29 mouse cellular contexts compared by ENCODE assay signal in the genomic region with DNA sequence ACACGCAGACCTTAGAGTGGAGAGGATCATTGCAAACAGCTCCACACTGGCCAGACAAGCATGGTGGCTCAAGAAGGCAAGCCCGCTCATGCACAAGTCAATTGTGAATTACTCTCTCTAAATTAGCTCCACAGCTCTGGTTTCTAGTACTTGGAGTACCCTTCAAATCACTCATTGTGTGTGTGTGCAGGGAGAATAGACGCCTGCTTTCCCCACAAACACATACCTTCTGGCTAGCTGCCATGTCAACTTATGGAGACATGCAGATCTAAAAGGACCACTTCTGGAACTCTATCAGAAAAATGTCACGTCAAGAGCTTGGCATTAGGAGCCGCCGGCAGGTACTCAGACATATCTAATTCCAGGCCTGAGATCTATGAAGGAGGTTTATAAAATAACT. TPM values are rescaled to one million over a fixed set of nuclear protein-coding genes. Genes with fewer than 3 reads are reported as not detected.
DNase-seq lines count a peak whose midpoint lies in the region; ATAC-seq and TF ChIP-seq lines count a peak whose summit lies in the region.
"Had no signal": no experiment of that assay in that cellular context is flagged by ENCODE, and none has a peak within 500 bp of the region (broad histone marks: within the 10 kb centered on the region; RNA-seq: fewer than 3 reads in every experiment).

No protein-coding gene starts in this region.

- H3K4me3 ChIP-seq in lung, embryonic 14.5 days (ENCODE audit: low read depth, low read length): no peak overlapping the region
- no peak overlapping the region for H3K4me3 ChIP-seq in lung, adult 2 months (replicated peaks; ENCODE audit: extremely low read depth, low read depth, low read length)
- no peak overlapping the region for H3K4me3 ChIP-seq in lung, postnatal 0 days (ENCODE audit: low read depth, low read length)
- H3K4me3 ChIP-seq: embryonic facial prominence, embryonic 15.5 days; forebrain, embryonic 12.5 days; gastrocnemius, adult 2 months; heart, embryonic 12.5 days; heart, embryonic 15.5 days; hindbrain, embryonic 10.5 days; hindbrain, embryonic 13.5 days had no signal

- no peaks in the 10 kb centered on the region for H3K36me3 ChIP-seq in lung, embryonic 14.5 days (ENCODE audit: insufficient read depth)
- no peaks in the 10 kb centered on the region for H3K36me3 ChIP-seq in lung, postnatal 0 days (ENCODE audit: insufficient read depth, low read length)
- H3K36me3 ChIP-seq: embryonic facial prominence, embryonic 15.5 days; forebrain, embryonic 12.5 days; heart, embryonic 12.5 days; heart, embryonic 15.5 days; hindbrain, embryonic 10.5 days; hindbrain, embryonic 13.5 days had no signal

- H3K27me3 ChIP-seq in lung, embryonic 14.5 days (ENCODE audit: insufficient read depth, low read length): no peaks in the 10 kb centered on the region
- H3K27me3 ChIP-seq in lung, postnatal 0 days (replicated peaks; ENCODE audit: insufficient read depth, low read length): no peaks in the 10 kb centered on the region
- H3K27me3 ChIP-seq: embryonic facial prominence, embryonic 15.5 days; forebrain, embryonic 12.5 days; hindbrain, embryonic 13.5 days had no signal

- peak; percentile 70 for TF ChIP-seq EP300 in lung, postnatal 0 days (IDR thresholded peaks at IDR 0.05)

- peak; percentile 75; the same call in 1 of the 2 replicates for ATAC-seq in lung, embryonic 14.5 days (ENCODE audit: insufficient read depth)
- peak; percentile 93 for ATAC-seq in lung, postnatal 0 days
- ATAC-seq: CD4-positive, CD25-positive, alpha-beta regulatory T cell, adult 4 months; forebrain, embryonic 16.5 days; hindbrain, postnatal 0 days; inflammation-experienced regulatory T-cells, adult 6 months had no signal

- no peak for TF ChIP-seq CTCF in lung, embryonic 14.5 days (IDR thresholded peaks at IDR 0.05; ENCODE audit: low read depth)
- no peak for TF ChIP-seq CTCF in lung, adult 2 months (IDR thresholded peaks at IDR 0.05; ENCODE audit: insufficient read depth, low read length)
- TF ChIP-seq CTCF in brain, embryonic 14.5 days (IDR thresholded peaks at IDR 0.05; ENCODE audit: borderline replicate concordance, extremely low read depth, insufficient read depth, insufficient read length): no peak
- TF ChIP-seq CTCF in lung, postnatal 0 days (IDR thresholded peaks at IDR 0.05): no peak

- whole genome bisulfite sequencing in lung, embryonic 14.5 days: 61% methylated on average over 6 of the region's 6 CpGs
- 63% methylated on average over 6 of the region's 6 CpGs for WGBS in lung, adult 2 months
- 56% methylated on average over 6 of the region's 6 CpGs for WGBS in lung, postnatal 0 days

- H3K9me3 ChIP-seq in lung, embryonic 14.5 days (ENCODE audit: low read depth, low read length): no peaks in the 10 kb centered on the region
- no peaks in the 10 kb centered on the region for H3K9me3 ChIP-seq in lung, postnatal 0 days (ENCODE audit: low read length)
- H3K9me3 ChIP-seq: embryonic facial prominence, embryonic 15.5 days; forebrain, embryonic 12.5 days; heart, embryonic 12.5 days; heart, embryonic 15.5 days; hindbrain, embryonic 10.5 days; hindbrain, embryonic 13.5 days had no signal

- peak; percentile 67 for DNase-seq in lung, embryonic 14.5 days
- no peak for DNase-seq in lung, adult 2 months
- DNase-seq in brain, embryonic 14.5 days (ENCODE audit: low read depth): peak; percentile 45
- DNase-seq in lung, postnatal 0 days (ENCODE audit: low spot score): peak; percentile 70
- peak; percentile 8 for DNase-seq in lung, postnatal 36 days
- no peak for DNase-seq in kidney, adult 8-10 months
- no peak for DNase-seq in right cerebral cortex, postnatal 36 days (ENCODE audit: low spot score in 2 of 2)
- DNase-seq: adrenal gland, adult 2 months; adrenal gland, postnatal 14 days; cerebellum, adult 11-12 months; cerebellum, adult 8-10 months; cerebellum, postnatal 36 days; embryo, embryonic 11 days; gastrocnemius, adult 2 months; gastrocnemius, postnatal 25 days; heart, adult 18-20 months; heart, postnatal 10 days; heart, postnatal 36 days had no signal

- no peak overlapping the region for H3K4me2 ChIP-seq in lung, embryonic 14.5 days
- H3K4me2 ChIP-seq in lung, postnatal 0 days (replicated peaks; ENCODE audit: low read depth, low read length): no peak overlapping the region
- H3K4me2 ChIP-seq: embryonic facial prominence, embryonic 15.5 days; forebrain, embryonic 12.5 days; heart, embryonic 12.5 days; heart, embryonic 15.5 days; hindbrain, embryonic 13.5 days had no signal

- H3K27ac ChIP-seq in lung, embryonic 14.5 days (ENCODE audit: low read depth): no peak overlapping the region
- no peak overlapping the region for H3K27ac ChIP-seq in lung, postnatal 0 days (ENCODE audit: low read length)
- H3K27ac ChIP-seq: embryonic facial prominence, embryonic 15.5 days; forebrain, embryonic 12.5 days; gastrocnemius, adult 2 months; heart, embryonic 15.5 days; hindbrain, embryonic 10.5 days; hindbrain, embryonic 13.5 days; hindbrain, postnatal 0 days had no signal

- no peak for TF ChIP-seq POLR2A in lung, adult 2 months (IDR thresholded peaks at IDR 0.05; ENCODE audit: borderline replicate concordance, extremely low read depth, low read depth, low read length)
- no peak for TF ChIP-seq POLR2A in brain, embryonic 14.5 days (IDR thresholded peaks at IDR 0.05; ENCODE audit: borderline replicate concordance, extremely low read depth, insufficient read depth, insufficient read length, poor library complexity, severe bottlenecking)

- no peak overlapping the region for H3K9ac ChIP-seq in lung, embryonic 14.5 days
- H3K9ac ChIP-seq in lung, postnatal 0 days (replicated peaks; ENCODE audit: low read depth): no peak overlapping the region
- H3K9ac ChIP-seq: embryonic facial prominence, embryonic 15.5 days; forebrain, embryonic 12.5 days; heart, embryonic 12.5 days; heart, embryonic 15.5 days; hindbrain, embryonic 13.5 days had no signal

- no peaks in the 10 kb centered on the region for H3K4me1 ChIP-seq in lung, embryonic 14.5 days (ENCODE audit: insufficient read depth)
- no peaks in the 10 kb centered on the region for H3K4me1 ChIP-seq in lung, adult 2 months (ENCODE audit: control insufficient read depth, insufficient read depth, low read length)
- H3K4me1 ChIP-seq in lung, postnatal 0 days (ENCODE audit: insufficient read depth, low read depth, low read length): no peaks in the 10 kb centered on the region
- H3K4me1 ChIP-seq: embryonic facial prominence, embryonic 15.5 days; forebrain, embryonic 12.5 days; heart, embryonic 12.5 days; hindbrain, embryonic 10.5 days; hindbrain, embryonic 13.5 days had no signal

RNA-seq across cellular contexts. Expression of a gene that starts 14.8 kb away (rescaled TPM):
- polyA plus RNA-seq in lung, embryonic 14.5 days (2014; fragmentation: Nextera tagmentation; extraction: Ambion mirVana): 0.28 and 0.50 TPM in 2 replicates
- 0.07 and 0.36 TPM in 2 replicates for polyA plus RNA-seq in lung, adult 2 months (2012; rRNA removed)
- polyA plus RNA-seq in brain, embryonic 14.5 days (2012; rRNA removed): 19.3 and 47.2 TPM in 2 replicates
- polyA plus RNA-seq in lung, postnatal 0 days (2015; fragmentation: Nextera tagmentation; extraction: Ambion mirVana): 0.01 and 0.16 TPM in 2 replicates
- polyA plus RNA-seq: C2C12; inflammation-experienced regulatory T-cells, adult 6 months had no signal

Comparison
In these comparisons a context has a peak if more than half of its experiments do, and no peak if none do; other contexts are left out.
1. DNase-seq: peak in lung, embryonic 14.5 days (single experiment), brain, embryonic 14.5 days (single experiment), lung, postnatal 0 days (single experiment) and lung, postnatal 36 days (single experiment); none in lung, adult 2 months (single experiment), kidney, adult 8-10 months (0 of 2) and right cerebral cortex, postnatal 36 days (0 of 2).
2. RNA of a gene that starts 14.8 kb away (polyA plus RNA-seq): 19.3 to 47.2 TPM in brain, embryonic 14.5 days; 0.07 to 0.36 TPM in lung, adult 2 months, 0.28 to 0.50 TPM in lung, embryonic 14.5 days and 0.01 to 0.16 TPM in lung, postnatal 0 days; every median in the first group is over 10 times any median in the second.